Mouse (Mus musculus) left cerebral cortex, postnatal 10 days (tissue): ENCODE results near the gene Nat8. TPM values are rescaled to one million over a fixed set of nuclear protein-coding genes. Genes with fewer than 3 reads are reported as not detected.
"Not testable (repeated sequence)": the region's sequence is repeated elsewhere in the genome, so short reads cannot be mapped to it uniquely, and the experiment has no call there.

Experiments
- DNase-seq, 2 experiments: peaks; one replicate each; pipeline ENCODE4 v3.0.0; 2021 to 2022; ENCODE audit warnings: low spot score in 2 of 2, mixed read lengths in 1 of 2; ENCODE audit errors: extremely low spot score in 1 of 2
- intact Hi-C: fragments of 180-260 bp; cut with DNase I; formaldehyde crosslinking; loops from one replicate; pipeline ENCODE4 v1.15.1; 2025
- total RNA-seq, 2 experiments: library from RNA; stranded (reverse); gene quantifications; 2 replicates each; pipeline ENCODE4 v1.2.3; 2021

Gene Nat8
- total RNA-seq, 2 experiments from 2014 or later, result 1.4 to 1.9 TPM

- DNase-seq, result no peak
- intact Hi-C loops, result no loop called here
Measured at GRCm38 (mm10) chr6:85838674-85839073, 6.8 kb upstream of the Nat8 start.

GRCm38 (mm10) chr6:85837307-85837706 lies 5.4 kb upstream of the Nat8 start:
- peak; percentile 32 to 75 for DNase-seq
- intact Hi-C loops, result not testable (repeated sequence)

- intact Hi-C loops, result not testable (repeated sequence)
- peak; percentile 34 to 74 for DNase-seq
Measured at GRCm38 (mm10) chr6:85836827-85837226, 4.9 kb upstream of the Nat8 start.

- intact Hi-C loops, DNase-seq: not testable (repeated sequence)
Measured at GRCm38 (mm10) chr6:85836098-85836497, 4.2 kb upstream of the Nat8 start.

GRCm38 (mm10) chr6:85835104-85835503 lies 3.2 kb upstream of the Nat8 start:
- DNase-seq, intact Hi-C loops: not testable (repeated sequence)

GRCm38 (mm10) chr6:85834504-85835100 lies 2.7 kb upstream of the Nat8 start:
- intact Hi-C loops, result loop anchor here (5.0 kb wide), 1 partner anchor 173 kb away; no protein-coding TSS in a partner anchor
- not testable (repeated sequence) for DNase-seq

- DNase-seq, result no peak
- intact Hi-C loops, result no loop called here
Measured at GRCm38 (mm10) chr6:85829462-85829861, 2.4 kb downstream of the Nat8 start.

GRCm38 (mm10) chr6:85825886-85826285 lies 6.0 kb downstream of the Nat8 start:
- intact Hi-C loops, result no loop called here

GRCm38 (mm10) chr6:85823382-85824090 lies 8.3 kb downstream of the Nat8 start:
- DNase-seq, result no peak
- intact Hi-C loops, result no loop called here

More at GRCm38 (mm10) chr6:85825886-85826285, 6.0 kb downstream of the Nat8 start:
- DNase-seq, result no peak

- DNase-seq, result no peak
- intact Hi-C loops, result no loop called here
Measured at GRCm38 (mm10) chr6:85822286-85822685, 9.6 kb downstream of the Nat8 start.

- intact Hi-C loops, result no loop called here
Measured at GRCm38 (mm10) chr6:85820837-85821236, 11.0 kb downstream of the Nat8 start, which contains the start of the genes Nat8f6 and Nat8f5. TSS of gene Nat8f6 (minus strand) at chr6:85820954. TSS of gene Nat8f5 (minus strand) at chr6:85820972.

GRCm38 (mm10) chr6:85818338-85818737 lies 13.5 kb downstream of the Nat8 start:
- intact Hi-C loops, result no loop called here
- DNase-seq, result no peak

More at GRCm38 (mm10) chr6:85820837-85821236, 11.0 kb downstream of the Nat8 start, which contains the start of the genes Nat8f6 and Nat8f5:
- no peak for DNase-seq

- intact Hi-C loops, result no loop called here
- no peak for DNase-seq
Measured at GRCm38 (mm10) chr6:85813339-85813738, 18.5 kb downstream of the Nat8 start.

GRCm38 (mm10) chr6:85810942-85811537 lies 20.8 kb downstream of the Nat8 start:
- DNase-seq, intact Hi-C loops: not testable (repeated sequence)

- DNase-seq, intact Hi-C loops: not testable (repeated sequence)
Measured at GRCm38 (mm10) chr6:85810514-85810913, 21.4 kb downstream of the Nat8 start.

GRCm38 (mm10) chr6:85809784-85810183 lies 22.1 kb downstream of the Nat8 start:
- intact Hi-C loops, DNase-seq: not testable (repeated sequence)

- intact Hi-C loops, DNase-seq: not testable (repeated sequence)
Measured at GRCm38 (mm10) chr6:85803180-85803579, 28.7 kb downstream of the Nat8 start.
